17 mouse cellular contexts compared by ENCODE assay signal in genomic region chr11:47188556-47188955, GRCm38 (mm10).
"Had no signal": no experiment of that assay in that cellular context is flagged by ENCODE, and none has a peak within 500 bp of the region (broad histone marks: within the 10 kb centered on the region; RNA-seq: fewer than 3 reads in every experiment).

No protein-coding gene starts in this region.

- ATAC-seq: inflammation-experienced regulatory T-cells, adult 6 months; intestine, postnatal 0 days had no signal

- H3K4me2 ChIP-seq: liver, embryonic 11.5 days; lung, embryonic 15.5 days; midbrain, embryonic 12.5 days; stomach, embryonic 15.5 days had no signal

- H3K4me1 ChIP-seq: lung, embryonic 15.5 days; megakaryocyte, embryonic 14.5 days; midbrain, embryonic 12.5 days; stomach, embryonic 15.5 days had no signal

- H3K9ac ChIP-seq: lung, embryonic 15.5 days; midbrain, embryonic 12.5 days; stomach, embryonic 15.5 days had no signal

- H3K4me3 ChIP-seq: left cerebral cortex, adult 2 months; limb, embryonic 10.5 days; lung, embryonic 15.5 days; megakaryocyte, embryonic 14.5 days; midbrain, embryonic 12.5 days; stomach, embryonic 15.5 days had no signal

- H3K36me3 ChIP-seq: limb, embryonic 10.5 days; lung, embryonic 15.5 days; midbrain, embryonic 12.5 days; stomach, embryonic 15.5 days had no signal

- H3K27me3 ChIP-seq: lung, embryonic 15.5 days; megakaryocyte, embryonic 14.5 days; midbrain, embryonic 12.5 days; stomach, embryonic 15.5 days had no signal

- DNase-seq: kidney, postnatal 10 days; lung, postnatal 14 days; retina, postnatal 1 day; right cerebral cortex, postnatal 4 days; spleen, adult 18-20 months; thymus, adult 2 months; thymus, postnatal 25 days had no signal

- H3K9me3 ChIP-seq: limb, embryonic 10.5 days; lung, embryonic 15.5 days; megakaryocyte, embryonic 14.5 days; midbrain, embryonic 12.5 days; stomach, embryonic 15.5 days had no signal

- H3K27ac ChIP-seq: left cerebral cortex, adult 2 months; limb, embryonic 10.5 days; lung, embryonic 15.5 days; macrophage; midbrain, embryonic 12.5 days; stomach, embryonic 15.5 days had no signal
